Comparison of ENCODE assay signal across 10 mouse cellular contexts in the genomic region with DNA sequence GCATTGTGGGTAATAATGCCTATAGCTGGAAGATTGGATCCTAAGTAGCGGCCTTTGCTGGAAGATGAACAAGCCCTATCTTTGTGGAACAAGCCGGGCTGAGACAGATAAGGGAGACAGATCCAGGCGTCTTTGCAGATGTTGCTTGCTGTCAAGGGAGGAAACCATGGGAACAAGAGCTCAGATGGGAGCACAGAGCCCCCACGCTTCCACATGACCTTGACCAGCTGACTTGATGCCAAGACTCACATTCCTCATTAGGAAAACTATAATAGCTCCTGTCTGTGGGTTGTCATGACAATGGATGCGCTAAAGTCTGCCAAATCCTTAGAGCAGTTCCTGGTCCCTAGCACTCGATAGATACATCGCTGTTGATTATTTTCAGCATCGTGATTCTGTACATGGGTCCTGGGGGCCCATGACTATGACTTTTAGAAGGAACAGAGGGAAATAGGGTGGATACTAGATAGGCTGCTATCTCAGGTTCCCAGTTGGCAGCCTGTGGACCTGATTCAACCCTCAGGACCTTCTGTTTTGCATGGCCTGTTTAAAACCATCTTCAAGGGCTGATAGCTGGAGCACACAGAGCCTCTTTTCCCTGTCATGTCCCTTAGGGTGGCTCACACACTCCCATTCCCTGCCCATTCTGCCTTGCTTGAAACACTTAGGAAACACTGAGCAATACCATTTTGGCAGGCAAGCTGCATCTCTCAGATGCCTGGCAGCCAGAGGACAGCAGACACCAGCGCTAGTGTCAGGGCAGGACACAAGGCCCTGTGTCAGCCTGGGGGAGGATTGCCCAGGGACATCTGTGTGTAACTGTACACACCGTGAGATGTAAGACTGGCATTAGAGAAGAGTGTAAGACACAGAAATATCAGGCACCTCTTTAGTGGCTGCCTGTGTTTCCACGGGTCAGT. TPM values are rescaled to one million over a fixed set of nuclear protein-coding genes. Genes with fewer than 3 reads are reported as not detected.
DNase-seq lines count a peak whose midpoint lies in the region; ATAC-seq and TF ChIP-seq lines count a peak whose summit lies in the region.
"Had no signal": no experiment of that assay in that cellular context is flagged by ENCODE, and none has a peak within 500 bp of the region (broad histone marks: within the 10 kb centered on the region; RNA-seq: fewer than 3 reads in every experiment).

No protein-coding gene starts in this region.

- TF ChIP-seq POLR2A in testis, adult 2 months (IDR thresholded peaks at IDR 0.05; ENCODE audit: control insufficient read depth, low read depth, low read length), result no peak

- DNase-seq in forebrain, embryonic 10.5 days (ENCODE audit: extremely low spot score, low spot score), result no peak
- DNase-seq in midbrain, embryonic 10.5 days (ENCODE audit: low spot score), result no peak
- DNase-seq in left cerebral cortex, adult 8-10 months (ENCODE audit: low spot score in 2 of 2), result peak; percentile 28 to 78
- no peak for DNase-seq in cerebellum, adult 18-20 months
- DNase-seq: adrenal gland, postnatal 25 days had no signal

- H3K4me3 ChIP-seq in forebrain, embryonic 13.5 days, result no peak overlapping the region
- H3K4me3 ChIP-seq in forebrain, embryonic 10.5 days, result no peak overlapping the region
- no peak overlapping the region for H3K4me3 ChIP-seq in midbrain, embryonic 13.5 days (replicated peaks)
- H3K4me3 ChIP-seq in midbrain, embryonic 10.5 days, result no peak overlapping the region
- H3K4me3 ChIP-seq in testis, adult 2 months (ENCODE audit: control insufficient read depth, low read depth, low read length), result no peak overlapping the region
- H3K4me3 ChIP-seq: erythroblast, embryonic 14.5 days had no signal

- H3K9ac ChIP-seq in forebrain, embryonic 13.5 days, result no peak overlapping the region
- 0 out of 2 replicates have a peak overlapping the region, but pooled peaks have one; percentile 3 for H3K9ac ChIP-seq in midbrain, embryonic 13.5 days (replicated peaks)

- ATAC-seq in forebrain, embryonic 13.5 days, result no peak
- peak; percentile 58; the same call in 1 of the 2 replicates for ATAC-seq in midbrain, embryonic 13.5 days
- no peak for ATAC-seq in erythroblast, adult 5-6 weeks (replicated peaks; ENCODE audit: low FRiP score, poor library complexity, severe bottlenecking)

- TF ChIP-seq CTCF in testis, adult 2 months (IDR thresholded peaks at IDR 0.05; ENCODE audit: control insufficient read depth, insufficient read depth, insufficient replicate concordance, low read depth, low read length), result no peak

- H3K4me1 ChIP-seq in forebrain, embryonic 13.5 days, result 0 out of 2 replicates have a peak, but pooled peaks cover 9% of the 10 kb centered on the region
- no peaks in the 10 kb centered on the region for H3K4me1 ChIP-seq in forebrain, embryonic 10.5 days
- peaks cover 16% of the 10 kb centered on the region for H3K4me1 ChIP-seq in midbrain, embryonic 13.5 days (replicated peaks)
- H3K4me1 ChIP-seq in midbrain, embryonic 10.5 days, result no peaks in the 10 kb centered on the region
- H3K4me1 ChIP-seq in testis, adult 2 months (ENCODE audit: control insufficient read depth, insufficient read depth, low read length), result no peaks in the 10 kb centered on the region

- no peaks in the 10 kb centered on the region for H3K27me3 ChIP-seq in forebrain, embryonic 13.5 days
- H3K27me3 ChIP-seq in forebrain, embryonic 10.5 days (ENCODE audit: poor library complexity, severe bottlenecking), result no peaks in the 10 kb centered on the region; the same call in 1 of the 2 replicates
- H3K27me3 ChIP-seq in midbrain, embryonic 13.5 days, result no peaks in the 10 kb centered on the region
- H3K27me3 ChIP-seq in midbrain, embryonic 10.5 days (ENCODE audit: low read depth, poor library complexity, severe bottlenecking), result no peaks in the 10 kb centered on the region
- no peaks in the 10 kb centered on the region for H3K27me3 ChIP-seq in testis, adult 2 months (ENCODE audit: control insufficient read depth, insufficient read depth, low read length)

- H3K36me3 ChIP-seq in forebrain, embryonic 13.5 days (ENCODE audit: poor library complexity, severe bottlenecking), result no peaks in the 10 kb centered on the region
- no peaks in the 10 kb centered on the region; the same call in 1 of the 2 replicates for H3K36me3 ChIP-seq in forebrain, embryonic 10.5 days (replicated peaks)
- no peaks in the 10 kb centered on the region for H3K36me3 ChIP-seq in midbrain, embryonic 13.5 days
- H3K36me3 ChIP-seq in midbrain, embryonic 10.5 days, result no peaks in the 10 kb centered on the region
- H3K36me3 ChIP-seq in testis, adult 2 months (ENCODE audit: control insufficient read depth, insufficient read depth, low read length), result no peaks in the 10 kb centered on the region

- WGBS in forebrain, embryonic 13.5 days, result 75% methylated on average over 11 of the region's 11 CpGs
- WGBS in forebrain, embryonic 10.5 days, result 90% methylated on average over 11 of the region's 11 CpGs
- WGBS in midbrain, embryonic 13.5 days, result 71% methylated on average over 11 of the region's 11 CpGs
- 92% methylated on average over 11 of the region's 11 CpGs for WGBS in midbrain, embryonic 10.5 days

- H3K27ac ChIP-seq in forebrain, embryonic 13.5 days, result peak overlapping the region; percentile 35; the same call in 1 of the 2 replicates
- no peak overlapping the region for H3K27ac ChIP-seq in forebrain, embryonic 10.5 days
- H3K27ac ChIP-seq in midbrain, embryonic 13.5 days, result peak overlapping the region; percentile 69
- no peak overlapping the region for H3K27ac ChIP-seq in midbrain, embryonic 10.5 days (replicated peaks)
- H3K27ac ChIP-seq in testis, adult 2 months (ENCODE audit: control insufficient read depth, insufficient read depth, low read depth, low read length), result peak overlapping the region; percentile 25; the same call in 1 of the 2 replicates

- H3K9me3 ChIP-seq in forebrain, embryonic 13.5 days (replicated peaks), result no peaks in the 10 kb centered on the region
- no peaks in the 10 kb centered on the region for H3K9me3 ChIP-seq in forebrain, embryonic 10.5 days
- no peaks in the 10 kb centered on the region for H3K9me3 ChIP-seq in midbrain, embryonic 13.5 days
- H3K9me3 ChIP-seq in midbrain, embryonic 10.5 days (replicated peaks), result no peaks in the 10 kb centered on the region

- no peak overlapping the region for H3K4me2 ChIP-seq in forebrain, embryonic 13.5 days
- H3K4me2 ChIP-seq in midbrain, embryonic 13.5 days (replicated peaks), result no peak overlapping the region

RNA-seq across cellular contexts. Expression of a gene that starts 11.9 kb away (rescaled TPM):
- polyA plus RNA-seq in forebrain, embryonic 13.5 days (2015; fragmentation: Nextera tagmentation; extraction: Ambion mirVana), result 3.2 and 3.3 TPM in 2 replicates
- 4.4 and 5.0 TPM in 2 replicates for polyA plus RNA-seq in forebrain, embryonic 10.5 days (2016; fragmentation: Nextera tagmentation; extraction: Ambion mirVana)
- 4.4 and 5.6 TPM in 2 replicates for polyA plus RNA-seq in midbrain, embryonic 13.5 days (2015; fragmentation: Nextera tagmentation; extraction: Ambion mirVana)
- polyA plus RNA-seq in midbrain, embryonic 10.5 days (2016; fragmentation: Nextera tagmentation; extraction: Ambion mirVana), result 4.3 and 4.8 TPM in 2 replicates
- 1 to 10 TPM; 3.4 to 6.6 (median 4.9) TPM for total RNA-seq in left cerebral cortex, adult 8-10 months (2022)
- 141 and 155 TPM in 2 replicates for polyA plus RNA-seq in testis, adult 2 months (2012; rRNA removed)
- 1.7 and 1.9 TPM in 2 replicates for total RNA-seq in erythroblast, adult 5-6 weeks (2015; ENCODE audit: low replicate concordance)
- total RNA-seq in erythroblast, adult 5-6 weeks (2017; ENCODE audit: low replicate concordance), result 0.43 and 0.70 TPM in 2 replicates

RNA-seq across cellular contexts. Expression of a gene that starts 12.8 kb away (rescaled TPM):
- polyA plus RNA-seq in forebrain, embryonic 13.5 days (2015; fragmentation: Nextera tagmentation; extraction: Ambion mirVana), result 1.7 and 2.7 TPM in 2 replicates
- 4.7 and 4.9 TPM in 2 replicates for polyA plus RNA-seq in forebrain, embryonic 10.5 days (2016; fragmentation: Nextera tagmentation; extraction: Ambion mirVana)
- polyA plus RNA-seq in midbrain, embryonic 13.5 days (2015; fragmentation: Nextera tagmentation; extraction: Ambion mirVana), result 0.61 and 0.82 TPM in 2 replicates
- polyA plus RNA-seq in midbrain, embryonic 10.5 days (2016; fragmentation: Nextera tagmentation; extraction: Ambion mirVana), result 2.3 and 2.9 TPM in 2 replicates
- total RNA-seq in left cerebral cortex, adult 8-10 months (2022), result 1 to 10 TPM; 4.6 to 6.9 (median 6.2) TPM
- 2.8 and 3.7 TPM in 2 replicates for polyA plus RNA-seq in testis, adult 2 months (2012; rRNA removed)
- total RNA-seq in erythroblast, adult 5-6 weeks (2015; ENCODE audit: low replicate concordance), result 3.3 TPM in 1 of 2 replicates, not detected in the other
- total RNA-seq in erythroblast, adult 5-6 weeks (2017; ENCODE audit: low replicate concordance), result 0.26 TPM in 1 of 2 replicates, not detected in the other

RNA-seq across cellular contexts. Expression of a gene that starts 23.9 kb away (rescaled TPM):
- 114 and 123 TPM in 2 replicates for polyA plus RNA-seq in forebrain, embryonic 13.5 days (2015; fragmentation: Nextera tagmentation; extraction: Ambion mirVana)
- polyA plus RNA-seq in forebrain, embryonic 10.5 days (2016; fragmentation: Nextera tagmentation; extraction: Ambion mirVana), result 221 and 222 TPM in 2 replicates
- 58.2 and 58.6 TPM in 2 replicates for polyA plus RNA-seq in midbrain, embryonic 13.5 days (2015; fragmentation: Nextera tagmentation; extraction: Ambion mirVana)
- 174 and 200 TPM in 2 replicates for polyA plus RNA-seq in midbrain, embryonic 10.5 days (2016; fragmentation: Nextera tagmentation; extraction: Ambion mirVana)
- 10 to 100 TPM; 14.5 to 18.1 (median 15.5) TPM for total RNA-seq in left cerebral cortex, adult 8-10 months (2022)
- 15.5 and 18.0 TPM in 2 replicates for polyA plus RNA-seq in testis, adult 2 months (2012; rRNA removed)
- 17.3 and 20.6 TPM in 2 replicates for total RNA-seq in erythroblast, adult 5-6 weeks (2015; ENCODE audit: low replicate concordance)
- total RNA-seq in erythroblast, adult 5-6 weeks (2017; ENCODE audit: low replicate concordance), result 30.3 and 36.7 TPM in 2 replicates

RNA-seq across cellular contexts. Expression of a gene that starts 51.9 kb away (rescaled TPM):
- 0.20 and 0.26 TPM in 2 replicates for polyA plus RNA-seq in forebrain, embryonic 13.5 days (2015; fragmentation: Nextera tagmentation; extraction: Ambion mirVana)
- polyA plus RNA-seq in forebrain, embryonic 10.5 days (2016; fragmentation: Nextera tagmentation; extraction: Ambion mirVana), result 0.89 and 0.93 TPM in 2 replicates
- polyA plus RNA-seq in midbrain, embryonic 13.5 days (2015; fragmentation: Nextera tagmentation; extraction: Ambion mirVana), result 0.46 and 0.67 TPM in 2 replicates
- polyA plus RNA-seq in midbrain, embryonic 10.5 days (2016; fragmentation: Nextera tagmentation; extraction: Ambion mirVana), result 0.86 and 1.2 TPM in 2 replicates
- 1 to 10 TPM in 2 of 4 experiments, under 1 TPM in 2; 0.70 to 2.3 (median 1.5) TPM for total RNA-seq in left cerebral cortex, adult 8-10 months (2022)
- polyA plus RNA-seq in testis, adult 2 months (2012; rRNA removed), result 0.25 and 0.57 TPM in 2 replicates
- total RNA-seq in erythroblast, adult 5-6 weeks (2015; ENCODE audit: low replicate concordance), result 9.4 and 23.0 TPM in 2 replicates
- 7.8 and 10.7 TPM in 2 replicates for total RNA-seq in erythroblast, adult 5-6 weeks (2017; ENCODE audit: low replicate concordance)

Comparison
In these comparisons a context has a peak if more than half of its experiments do, and no peak if none do; other contexts are left out.
1. H3K27ac ChIP-seq: peak in forebrain, embryonic 13.5 days (single experiment), midbrain, embryonic 13.5 days (single experiment) and testis, adult 2 months (single experiment); none in forebrain, embryonic 10.5 days (single experiment) and midbrain, embryonic 10.5 days (single experiment).
2. DNase-seq: peak in left cerebral cortex, adult 8-10 months (2 of 2); none in forebrain, embryonic 10.5 days (single experiment), midbrain, embryonic 10.5 days (single experiment) and cerebellum, adult 18-20 months (0 of 2).
3. RNA of a gene that starts 11.9 kb away (polyA plus RNA-seq): 141 to 155 TPM in testis, adult 2 months; 4.3 to 4.8 TPM in midbrain, embryonic 10.5 days, 4.4 to 5.6 TPM in midbrain, embryonic 13.5 days, 4.4 to 5.0 TPM in forebrain, embryonic 10.5 days and 3.2 to 3.3 TPM in forebrain, embryonic 13.5 days; every median in the first group is over 10 times any median in the second.